Mouse (Mus musculus): ENCODE results near the gene Rps19.

GRCm38 (mm10) chr7:24919728-24920127 is 35.6 kb downstream of the Rps19 start:
- TF ChIP-seq POLR2A (IDR thresholded peaks at IDR 0.05; ENCODE audit: borderline replicate concordance, extremely low read depth, insufficient read depth, insufficient read length, poor library complexity, severe bottlenecking) (no peak), CTCF (IDR thresholded peaks at IDR 0.05; ENCODE audit: borderline replicate concordance, extremely low read depth, insufficient read depth, insufficient read length) (no peak)

Measured in brain, embryonic 14.5 days (tissue).